ENCODE assay signal across 7 mouse cellular contexts in the genomic region with DNA sequence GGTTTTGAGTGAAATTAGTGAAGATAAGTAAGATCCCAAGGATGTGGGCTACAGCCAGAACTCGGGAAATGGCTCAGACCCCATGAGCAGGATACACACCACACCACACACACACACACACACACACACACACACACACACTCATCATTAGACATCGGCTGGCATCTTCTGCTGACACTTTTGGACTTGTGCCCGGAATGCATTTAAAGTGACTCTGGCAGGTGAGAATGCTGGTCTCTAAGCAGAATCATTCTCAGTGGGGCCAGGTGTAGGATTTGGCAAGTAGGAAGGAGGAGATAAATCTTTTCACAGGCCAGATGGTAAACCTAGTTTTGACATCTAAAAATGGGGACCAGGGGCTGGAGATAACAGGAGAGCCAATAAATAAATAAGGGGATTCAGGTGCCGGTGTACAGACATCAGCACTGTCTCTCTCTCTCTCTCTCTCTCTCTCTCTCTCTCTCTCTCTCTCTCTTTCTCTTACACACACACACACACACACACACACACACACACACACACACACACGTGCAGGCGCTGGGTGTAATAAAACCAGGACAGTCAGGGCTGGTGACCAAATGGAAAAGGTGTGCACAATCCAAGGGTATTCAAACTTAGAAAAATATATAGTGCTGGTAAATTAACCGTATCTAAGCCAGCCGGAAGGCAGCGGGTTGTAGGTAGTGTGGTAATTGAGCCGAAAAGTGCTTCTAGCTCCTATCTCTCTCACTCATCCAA. TPM values are rescaled to one million over a fixed set of nuclear protein-coding genes. Genes with fewer than 3 reads are reported as not detected.
DNase-seq lines count a peak whose midpoint lies in the region; ATAC-seq lines count a peak whose summit lies in the region.

No protein-coding gene starts in this region.

- no peaks in the 10 kb centered on the region for H3K36me3 ChIP-seq in embryonic facial prominence, embryonic 13.5 days
- no peaks in the 10 kb centered on the region for H3K36me3 ChIP-seq in limb, embryonic 11.5 days (ENCODE audit: control insufficient read depth, insufficient read depth, low read length)

- H3K9ac ChIP-seq in embryonic facial prominence, embryonic 13.5 days = no peak overlapping the region
- H3K9ac ChIP-seq in limb, embryonic 11.5 days (ENCODE audit: low read length) = no peak overlapping the region

- no peak for ATAC-seq in embryonic facial prominence, embryonic 13.5 days (ENCODE audit: insufficient number of reproducible peaks, insufficient read depth, low FRiP score, low TSS enrichment, low read depth)
- no peak for ATAC-seq in limb, embryonic 11.5 days (ENCODE audit: insufficient number of reproducible peaks, low FRiP score, low TSS enrichment, low read depth)

- H3K4me3 ChIP-seq in embryonic facial prominence, embryonic 13.5 days = peak overlapping the region; percentile 45
- H3K4me3 ChIP-seq in limb, embryonic 11.5 days (ENCODE audit: low read depth, low read length) = no peak overlapping the region

- H3K9me3 ChIP-seq in embryonic facial prominence, embryonic 13.5 days = no peaks in the 10 kb centered on the region
- no peaks in the 10 kb centered on the region for H3K9me3 ChIP-seq in limb, embryonic 11.5 days (ENCODE audit: control insufficient read depth, low read length)

- H3K27ac ChIP-seq in embryonic facial prominence, embryonic 13.5 days = 0 out of 2 replicates have a peak overlapping the region, but pooled peaks have one; percentile 33
- no peak overlapping the region for H3K27ac ChIP-seq in limb, embryonic 11.5 days (replicated peaks; ENCODE audit: low read depth, low read length)

- peak overlapping the region; percentile 72 for H3K4me2 ChIP-seq in embryonic facial prominence, embryonic 13.5 days
- H3K4me2 ChIP-seq in limb, embryonic 11.5 days (ENCODE audit: low read depth, severe bottlenecking) = peak overlapping the region; percentile 54

- DNase-seq in right cerebral cortex, postnatal 14 days = peak; percentile 67
- no peak for DNase-seq in right cerebral cortex, adult 18-20 months
- no peak for DNase-seq in limb, embryonic 11.5 days (ENCODE audit: low spot score)
- no peak for DNase-seq in spleen, postnatal 10 days (ENCODE audit: low spot score in 2 of 2)
- no peak for DNase-seq in thymus, postnatal 10 days (ENCODE audit: low spot score in 2 of 2)
- no peak for DNase-seq in testis, postnatal 14 days (ENCODE audit: low spot score)

- H3K4me1 ChIP-seq in embryonic facial prominence, embryonic 13.5 days = peaks cover 20% of the 10 kb centered on the region
- peaks cover 17% of the 10 kb centered on the region for H3K4me1 ChIP-seq in limb, embryonic 11.5 days (ENCODE audit: control insufficient read depth, insufficient read depth, low read length)

- peaks cover 72% of the 10 kb centered on the region for H3K27me3 ChIP-seq in embryonic facial prominence, embryonic 13.5 days
- peaks cover 14% of the 10 kb centered on the region for H3K27me3 ChIP-seq in limb, embryonic 11.5 days (ENCODE audit: control insufficient read depth, insufficient read depth, low read length)

- WGBS in embryonic facial prominence, embryonic 13.5 days = 40% methylated on average over 10 of the region's 10 CpGs
- 50% methylated on average over 10 of the region's 10 CpGs for WGBS in limb, embryonic 11.5 days

RNA-seq across cellular contexts. Expression of a gene that starts 7.6 kb away (rescaled TPM):
- 0.44 and 0.46 TPM in 2 replicates for polyA plus RNA-seq in embryonic facial prominence, embryonic 13.5 days (2015; fragmentation: Nextera tagmentation; extraction: Ambion mirVana)
- polyA plus RNA-seq in limb, embryonic 11.5 days (2014; fragmentation: Nextera tagmentation; extraction: Ambion mirVana) = 0.55 and 0.68 TPM in 2 replicates

RNA-seq across cellular contexts. Expression of a gene that starts 9.1 kb away (rescaled TPM):
- polyA plus RNA-seq in embryonic facial prominence, embryonic 13.5 days (2015; fragmentation: Nextera tagmentation; extraction: Ambion mirVana) = 0.20 TPM in 1 of 2 replicates, not detected in the other
- polyA plus RNA-seq in limb, embryonic 11.5 days (2014; fragmentation: Nextera tagmentation; extraction: Ambion mirVana) = not detected in 2 replicates

RNA-seq across cellular contexts. Expression of a gene that starts 26.5 kb away (rescaled TPM):
- not detected in 2 replicates for polyA plus RNA-seq in embryonic facial prominence, embryonic 13.5 days (2015; fragmentation: Nextera tagmentation; extraction: Ambion mirVana)
- polyA plus RNA-seq in limb, embryonic 11.5 days (2014; fragmentation: Nextera tagmentation; extraction: Ambion mirVana) = not detected in 2 replicates

RNA-seq across cellular contexts. Expression of a gene that starts 31.9 kb away (rescaled TPM):
- polyA plus RNA-seq in embryonic facial prominence, embryonic 13.5 days (2015; fragmentation: Nextera tagmentation; extraction: Ambion mirVana) = 7.5 and 7.6 TPM in 2 replicates
- polyA plus RNA-seq in limb, embryonic 11.5 days (2014; fragmentation: Nextera tagmentation; extraction: Ambion mirVana) = 1.7 and 1.8 TPM in 2 replicates

RNA-seq across cellular contexts. Expression of a gene that starts 56.0 kb away (rescaled TPM):
- 1.4 TPM in 1 of 2 replicates, not detected in the other for polyA plus RNA-seq in embryonic facial prominence, embryonic 13.5 days (2015; fragmentation: Nextera tagmentation; extraction: Ambion mirVana)
- polyA plus RNA-seq in limb, embryonic 11.5 days (2014; fragmentation: Nextera tagmentation; extraction: Ambion mirVana) = not detected in 2 replicates
